Mouse (Mus musculus) CD4-positive helper T cell, adult 2 months (primary cell): ENCODE measurements around the gene Poc1b.
"Not testable (repeated sequence)": the region's sequence is repeated elsewhere in the genome, so short reads cannot be mapped to it uniquely, and the experiment has no call there.

Source experiments
- DNase-seq: peaks from one replicate; pipeline ENCODE4 v3.0.0-alpha.2; 2012; ENCODE audit warnings: low read depth, missing footprints, low spot score

Poc1b gene

DNA sequence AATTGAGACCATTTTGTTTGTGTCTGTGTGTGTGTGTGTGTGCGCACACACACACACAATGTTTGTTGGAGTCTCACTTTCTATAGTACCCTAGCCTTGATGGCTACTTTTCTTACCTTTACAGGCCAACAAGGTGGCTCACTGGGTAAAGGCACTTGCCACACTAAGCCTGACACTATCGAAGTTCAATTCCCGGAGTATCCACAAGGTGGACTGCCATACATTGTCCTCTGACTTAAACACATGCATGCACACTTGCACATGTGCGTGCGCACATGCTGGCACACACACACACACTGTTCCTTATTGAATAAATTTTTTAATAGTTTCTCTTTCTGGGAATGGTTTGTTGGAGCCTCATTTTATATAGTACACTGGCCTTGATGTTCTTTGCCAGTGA lies 50.0 kb downstream of the Poc1b start:
- DNase-seq, result peak; percentile 15

GRCm38 (mm10) chr10:99157697-99158096 lies 50.9 kb downstream of the Poc1b start:
- not testable (repeated sequence) for DNase-seq

- DNase-seq, result peak; percentile 63
Measured at GRCm38 (mm10) chr10:99161987-99162582, 55.2 kb downstream of the Poc1b start.

DNA sequence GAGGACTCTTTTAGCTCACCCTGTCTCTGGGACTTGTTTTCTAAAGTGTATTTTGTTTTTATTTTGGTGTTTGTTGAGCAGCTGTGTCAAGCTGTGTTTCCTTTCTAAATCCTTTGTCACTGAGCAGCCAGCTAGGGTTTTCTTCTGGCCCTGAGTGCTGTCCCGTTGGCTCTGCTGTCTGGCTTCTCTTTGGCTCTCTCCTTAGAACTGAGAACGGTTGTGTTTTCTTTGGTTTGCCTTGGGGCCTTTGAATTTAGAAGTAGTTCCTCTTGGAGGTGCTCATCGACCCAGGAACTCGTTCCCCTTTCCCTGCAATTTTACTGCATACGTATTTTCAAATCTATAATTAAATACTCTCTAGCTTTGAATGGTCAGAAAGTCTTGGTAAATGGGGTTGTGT lies 56.2 kb downstream of the Poc1b start:
- DNase-seq, result no peak

DNA sequence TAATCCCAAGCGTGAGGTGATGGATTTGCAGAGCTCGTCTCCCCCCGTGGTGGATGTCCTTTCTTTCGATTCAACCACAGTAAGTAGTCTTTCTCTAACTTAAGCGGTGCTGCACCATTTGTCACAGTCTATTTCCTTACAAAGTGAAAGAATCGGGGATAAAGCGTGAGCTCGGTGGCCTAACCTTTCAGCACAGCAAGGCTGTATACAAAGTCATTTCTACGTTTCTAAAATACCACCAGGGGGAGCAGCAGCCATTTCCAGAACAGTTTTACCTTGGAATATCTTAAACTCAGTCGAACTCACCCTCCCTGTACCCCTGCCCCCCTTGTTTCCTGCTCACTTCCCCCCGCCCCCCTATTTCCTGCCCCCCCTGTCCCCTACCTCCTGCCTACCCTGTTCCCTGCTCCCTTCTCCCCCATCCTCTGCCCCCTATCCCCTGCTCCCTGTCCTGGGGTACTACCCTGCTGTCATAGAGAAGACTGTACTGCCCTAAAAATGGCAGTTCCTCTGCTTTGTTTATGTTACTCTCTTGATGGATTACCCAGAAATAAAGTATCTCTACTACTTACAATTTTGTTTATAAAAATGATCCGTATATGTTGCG lies 58.1 kb downstream of the Poc1b start:
- DNase-seq, result peak; percentile 51

DNA sequence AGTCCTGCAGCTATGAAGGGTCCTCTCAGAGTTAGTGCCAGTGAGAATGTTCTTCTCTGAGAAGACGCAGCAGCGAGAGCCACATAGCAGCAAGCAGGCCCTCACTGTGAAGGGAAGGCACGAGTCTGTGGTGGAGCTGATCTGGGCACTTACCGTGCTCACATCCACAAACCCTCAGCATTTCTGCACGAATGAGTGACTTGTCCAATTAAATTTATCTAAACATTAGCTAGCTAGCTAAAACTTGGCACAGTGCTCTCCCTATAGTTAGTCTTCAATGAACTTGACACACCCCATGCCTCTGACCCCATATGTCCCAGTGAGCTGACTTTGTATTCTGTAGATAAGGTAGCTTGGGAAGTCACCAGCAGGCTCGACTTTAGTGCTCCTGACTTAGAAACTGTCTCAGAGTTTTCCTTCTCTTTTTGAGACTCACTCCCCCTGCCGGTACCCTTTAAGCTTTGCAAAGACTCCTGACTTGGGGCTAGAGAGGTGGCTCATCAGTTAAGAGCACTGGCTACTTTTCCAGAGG lies 59.0 kb downstream of the Poc1b start:
- no peak for DNase-seq

GRCm38 (mm10) chr10:99166392-99166791 lies 59.6 kb downstream of the Poc1b start:
- DNase-seq, result no peak

DNA sequence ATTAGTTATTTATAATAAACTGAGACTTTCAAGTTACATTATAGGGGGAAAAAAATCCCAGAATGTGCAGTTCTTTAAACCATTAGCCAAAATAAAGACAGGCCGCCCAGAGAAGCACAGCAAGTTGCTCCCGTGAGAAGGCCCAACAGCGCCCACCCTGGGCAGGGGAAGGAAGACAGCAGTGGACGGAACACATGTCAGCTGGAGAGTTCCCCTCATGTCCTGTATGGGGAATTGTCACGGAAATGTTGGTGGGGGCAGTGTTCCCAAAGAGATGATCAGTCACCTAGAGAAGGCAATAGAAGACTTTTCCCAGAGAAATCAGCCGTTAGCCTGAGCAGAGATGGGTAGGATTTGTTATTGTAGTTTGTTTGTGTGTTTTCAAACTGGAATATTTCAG lies 61.6 kb downstream of the Poc1b start:
- no peak for DNase-seq

GRCm38 (mm10) chr10:99168840-99169764 lies 62.3 kb downstream of the Poc1b start:
- peak; percentile 48 for DNase-seq

- DNase-seq, result peak; percentile 60
Measured at GRCm38 (mm10) chr10:99169765-99170129, 62.9 kb downstream of the Poc1b start.

DNA sequence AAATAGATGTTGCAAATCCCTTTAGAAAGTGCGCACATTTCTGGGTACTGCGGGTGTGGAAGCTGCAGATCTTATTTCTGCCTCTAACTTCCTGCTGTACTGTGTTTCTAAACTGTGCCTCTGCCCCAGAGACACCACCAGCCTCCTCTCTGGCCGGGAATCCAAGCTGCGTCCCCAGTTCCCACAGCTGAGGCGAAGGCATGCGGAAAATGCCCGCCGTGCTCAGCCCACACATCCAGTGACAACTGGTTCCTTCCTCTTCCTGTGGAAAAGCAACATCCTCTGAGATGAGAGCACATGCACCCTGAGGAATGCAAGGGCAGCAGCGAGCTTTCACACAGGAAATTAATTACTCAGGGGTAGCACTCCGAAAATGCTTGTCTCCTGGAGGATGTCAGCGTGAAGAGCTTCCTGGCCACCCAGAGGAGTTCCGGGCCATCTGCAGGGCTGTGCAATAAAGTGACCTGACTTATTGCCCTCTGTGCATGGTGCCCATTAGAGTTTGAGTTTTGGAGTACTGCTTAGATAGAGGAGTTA lies 65.2 kb downstream of the Poc1b start:
- peak; percentile 46 for DNase-seq

DNA sequence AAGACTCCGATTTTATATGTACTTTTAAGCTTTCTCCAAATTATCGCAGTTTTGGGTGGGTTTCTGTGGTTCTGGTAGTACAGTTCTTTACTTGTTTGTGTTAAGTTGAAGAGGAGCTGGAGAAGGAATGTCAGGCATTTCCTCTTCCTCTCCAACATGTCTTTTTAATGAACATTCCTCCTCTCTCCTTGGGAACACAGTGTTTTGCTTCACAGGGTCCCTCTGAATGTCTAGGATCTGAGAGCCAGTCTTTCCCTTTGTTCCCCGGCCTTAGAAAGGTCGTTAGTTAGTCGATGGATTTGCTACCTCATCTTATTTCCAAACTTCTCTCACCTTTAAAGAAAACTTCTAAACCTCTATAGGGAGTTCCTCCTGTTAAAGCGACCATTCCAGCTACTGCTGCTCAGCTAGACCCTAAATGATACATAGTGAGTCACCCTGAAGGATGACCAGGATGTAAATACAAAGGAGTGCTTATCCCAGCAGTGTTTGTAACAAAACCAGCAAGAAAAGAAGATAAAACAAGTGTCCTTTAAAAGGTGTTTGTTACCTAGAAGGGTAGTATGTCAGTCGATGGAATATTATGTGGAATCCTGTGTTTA lies 66.2 kb downstream of the Poc1b start:
- no peak for DNase-seq

DNA sequence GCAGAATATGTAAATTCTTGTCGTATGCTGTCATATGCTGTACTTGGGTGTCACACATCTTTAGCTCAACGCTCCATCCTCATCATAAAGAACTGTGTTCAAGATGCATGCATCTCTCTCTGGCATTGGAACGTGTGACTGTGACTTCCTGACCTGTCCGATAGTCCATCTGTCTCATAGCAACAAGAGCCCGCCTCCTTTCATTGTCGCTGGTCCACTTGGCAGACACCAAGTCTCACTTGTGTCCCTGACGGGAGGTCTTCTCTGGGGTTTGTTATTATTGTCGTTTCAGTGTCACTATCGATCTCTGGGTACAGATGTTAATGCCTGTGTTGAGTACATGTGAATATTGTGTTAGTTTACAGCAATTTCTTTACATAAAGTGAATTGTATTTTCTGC lies 70.1 kb downstream of the Poc1b start:
- DNase-seq, result no peak

GRCm38 (mm10) chr10:99178118-99178517 lies 71.3 kb downstream of the Poc1b start:
- DNase-seq, result no peak

- DNase-seq, result no peak
Measured at GRCm38 (mm10) chr10:99179122-99179521, 72.3 kb downstream of the Poc1b start.

DNA sequence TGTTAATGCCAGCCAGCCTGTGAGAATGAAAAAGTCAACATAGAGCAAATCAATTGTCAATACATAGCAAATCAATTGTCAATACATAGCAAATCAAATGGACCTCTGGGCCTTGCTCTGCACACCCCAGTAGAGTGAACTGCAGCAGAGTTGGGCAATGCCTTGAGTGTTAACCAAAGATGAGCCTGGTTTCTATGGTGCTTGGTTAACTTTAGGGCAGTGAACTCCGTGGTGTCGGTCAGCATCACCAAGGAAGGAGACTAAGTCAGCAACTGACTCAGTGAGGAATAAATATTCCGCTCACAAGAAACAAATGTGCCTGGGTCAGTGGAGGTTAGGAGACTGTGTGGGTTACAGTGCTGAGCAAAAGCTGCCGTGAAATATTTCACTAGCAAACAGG lies 72.7 kb downstream of the Poc1b start:
- no peak for DNase-seq

- DNase-seq, result no peak
Measured at GRCm38 (mm10) chr10:99181497-99181896, 74.7 kb downstream of the Poc1b start.

DNA sequence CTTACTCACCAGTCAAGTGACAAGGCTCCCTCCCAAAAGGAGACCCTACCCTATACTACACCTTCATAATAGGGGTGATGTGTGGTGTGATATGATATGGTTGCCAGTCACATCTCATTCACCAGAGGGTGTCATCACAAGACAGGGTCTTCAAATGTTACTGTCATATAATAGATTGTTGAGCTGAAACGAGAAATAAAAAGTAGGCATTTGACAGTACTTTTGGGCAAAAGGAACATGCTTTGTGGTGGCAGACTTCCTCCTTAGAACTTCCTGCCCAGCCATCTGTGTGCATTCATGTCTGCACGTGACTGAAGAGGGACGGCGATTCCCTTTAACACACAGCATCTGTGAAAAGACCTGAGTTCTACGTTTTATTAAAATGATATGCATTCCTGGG lies 75.3 kb downstream of the Poc1b start:
- DNase-seq, result peak; percentile 64

- no peak for DNase-seq
Measured at GRCm38 (mm10) chr10:99188175-99188574, 81.3 kb downstream of the Poc1b start.

DNA sequence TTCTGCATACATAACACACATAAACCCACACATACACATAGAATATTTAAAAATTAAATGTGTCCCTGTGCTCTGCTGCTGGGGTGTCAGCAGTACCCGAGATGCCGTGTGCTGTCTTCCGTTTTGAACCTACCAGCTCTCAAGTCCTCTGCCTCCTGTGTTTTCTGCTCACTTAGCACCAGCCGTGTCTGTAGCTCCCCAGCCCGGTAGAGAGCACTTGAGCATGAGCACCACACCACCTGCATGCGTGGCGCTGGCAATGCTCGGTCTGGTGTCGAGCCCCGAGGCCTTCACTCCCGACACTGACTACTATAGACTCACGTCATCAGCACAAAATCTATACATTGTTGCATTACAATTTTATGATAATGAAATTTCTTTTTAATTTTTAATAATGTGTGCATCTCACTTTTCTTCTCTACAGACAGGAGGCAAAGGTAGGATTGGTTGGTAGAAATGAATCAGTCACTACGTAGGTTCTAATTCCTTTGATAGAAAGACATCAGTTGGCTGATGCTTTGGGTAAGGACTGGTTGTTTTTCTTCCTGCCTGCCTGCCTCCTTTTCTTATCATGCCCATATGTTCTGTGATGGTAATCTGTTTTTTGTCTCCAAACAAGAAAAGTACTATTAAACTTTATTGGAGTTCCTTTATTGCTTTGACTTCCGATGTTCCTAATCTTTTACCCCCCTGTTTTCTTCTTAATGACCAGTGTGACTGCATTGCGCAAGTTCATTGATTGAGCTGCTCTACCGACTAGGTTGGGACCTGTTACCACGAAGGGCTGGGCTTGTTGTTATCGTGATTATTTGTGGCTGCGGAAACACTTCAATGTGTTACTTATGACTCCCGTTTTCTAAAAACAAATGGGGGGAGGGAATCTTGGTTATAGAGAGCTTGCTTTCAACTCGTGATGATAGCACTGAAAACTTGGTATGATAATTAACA lies 82.1 kb downstream of the Poc1b start:
- no peak for DNase-seq

GRCm38 (mm10) chr10:99190798-99191197 lies 84.0 kb downstream of the Poc1b start:
- peak; percentile 71 for DNase-seq
